8 mouse cellular contexts compared by ENCODE assay signal in genomic region chr2:73263172-73263765, GRCm38 (mm10). TPM values are rescaled to one million over a fixed set of nuclear protein-coding genes. Genes with fewer than 3 reads are reported as not detected.
DNase-seq lines count a peak whose midpoint lies in the region; ATAC-seq lines count a peak whose summit lies in the region.

No protein-coding gene starts in this region.

- intact Hi-C loops in heart, postnatal 25 days (cut with DNase I), result no loop called here

- H3K4me2 ChIP-seq in heart, embryonic 12.5 days, result peak overlapping the region; percentile 98
- H3K4me2 ChIP-seq in hindbrain, embryonic 13.5 days, result peak overlapping the region; percentile 51
- H3K4me2 ChIP-seq in midbrain, embryonic 13.5 days (replicated peaks), result peak overlapping the region; percentile 54

- H3K9me3 ChIP-seq in heart, embryonic 12.5 days (replicated peaks), result peaks cover 6% of the 10 kb centered on the region; the same call in 1 of the 2 replicates
- H3K9me3 ChIP-seq in hindbrain, embryonic 13.5 days, result 0 out of 2 replicates have a peak, but pooled peaks cover 3% of the 10 kb centered on the region
- peaks cover 6% of the 10 kb centered on the region; the same call in 1 of the 2 replicates for H3K9me3 ChIP-seq in midbrain, embryonic 13.5 days

- 8% methylated on average over 16 of the region's 16 CpGs for WGBS in heart, embryonic 12.5 days
- 6% methylated on average over 16 of the region's 16 CpGs for WGBS in hindbrain, embryonic 13.5 days
- WGBS in midbrain, embryonic 13.5 days, result 4% methylated on average over 16 of the region's 16 CpGs

- H3K4me1 ChIP-seq in heart, embryonic 12.5 days (replicated peaks), result peaks cover 23% of the 10 kb centered on the region
- peaks cover 14% of the 10 kb centered on the region for H3K4me1 ChIP-seq in hindbrain, embryonic 13.5 days (replicated peaks)
- peaks cover 16% of the 10 kb centered on the region for H3K4me1 ChIP-seq in midbrain, embryonic 13.5 days (replicated peaks)

- no peaks in the 10 kb centered on the region for H3K36me3 ChIP-seq in heart, embryonic 12.5 days
- no peaks in the 10 kb centered on the region for H3K36me3 ChIP-seq in hindbrain, embryonic 13.5 days
- H3K36me3 ChIP-seq in midbrain, embryonic 13.5 days, result no peaks in the 10 kb centered on the region

- no peak overlapping the region for H3K27ac ChIP-seq in heart, embryonic 12.5 days (ENCODE audit: poor library complexity, severe bottlenecking)
- no peak overlapping the region for H3K27ac ChIP-seq in hindbrain, embryonic 13.5 days
- H3K27ac ChIP-seq in midbrain, embryonic 13.5 days, result no peak overlapping the region

- H3K27me3 ChIP-seq in heart, embryonic 12.5 days (replicated peaks), result peaks cover 63% of the 10 kb centered on the region
- H3K27me3 ChIP-seq in hindbrain, embryonic 13.5 days, result peaks cover 75% of the 10 kb centered on the region
- peaks cover 70% of the 10 kb centered on the region for H3K27me3 ChIP-seq in midbrain, embryonic 13.5 days

- ATAC-seq in heart, embryonic 12.5 days (ENCODE audit: insufficient number of reproducible peaks, low FRiP score), result no peak
- no peak for ATAC-seq in hindbrain, embryonic 13.5 days (ENCODE audit: low FRiP score)
- ATAC-seq in midbrain, embryonic 13.5 days, result no peak

- peak overlapping the region; percentile 67 for H3K9ac ChIP-seq in heart, embryonic 12.5 days
- no peak overlapping the region for H3K9ac ChIP-seq in hindbrain, embryonic 13.5 days
- peak overlapping the region; percentile 51; the same call in 1 of the 2 replicates for H3K9ac ChIP-seq in midbrain, embryonic 13.5 days (replicated peaks)

- H3K4me3 ChIP-seq in heart, embryonic 12.5 days, result peak overlapping the region; percentile 60
- H3K4me3 ChIP-seq in hindbrain, embryonic 13.5 days, result peak overlapping the region; percentile 30
- peak overlapping the region; percentile 34 for H3K4me3 ChIP-seq in midbrain, embryonic 13.5 days (replicated peaks)

- no peak for DNase-seq in heart, postnatal 25 days (ENCODE audit: low spot score)
- peak; percentile 6 for DNase-seq in embryo, embryonic 11 days
- DNase-seq in adrenal gland, postnatal 36 days, result no peak
- no peak for DNase-seq in urinary bladder, postnatal 36 days (ENCODE audit: low spot score in 2 of 2)
- no peak for DNase-seq in layer of hippocampus, postnatal 10 days (ENCODE audit: low spot score in 2 of 2)

RNA-seq across cellular contexts. Expression of gene Sp9, which starts 8.5 kb away (rescaled TPM):
- not detected in 2 replicates for polyA plus RNA-seq in heart, embryonic 12.5 days (2016; fragmentation: Nextera tagmentation; extraction: Ambion mirVana)
- total RNA-seq in heart, postnatal 25 days (2021), result not detected
- 1.7 and 2.1 TPM in 2 replicates for polyA plus RNA-seq in hindbrain, embryonic 13.5 days (2015; fragmentation: Nextera tagmentation; extraction: Ambion mirVana)
- 6.1 and 8.9 TPM in 2 replicates for polyA plus RNA-seq in midbrain, embryonic 13.5 days (2015; fragmentation: Nextera tagmentation; extraction: Ambion mirVana)
- not detected for total RNA-seq in adrenal gland, postnatal 36 days (2021)
- 1 to 10 TPM; 4.7 to 5.1 TPM for total RNA-seq in layer of hippocampus, postnatal 10 days (2021)

RNA-seq across cellular contexts. Expression of gene Ola1, which starts 44.5 kb away (rescaled TPM):
- 72.0 and 74.4 TPM in 2 replicates for polyA plus RNA-seq in heart, embryonic 12.5 days (2016; fragmentation: Nextera tagmentation; extraction: Ambion mirVana)
- 10 to 100 TPM; 44.6 to 48.3 TPM for total RNA-seq in heart, postnatal 25 days (2021)
- 91.7 and 93.5 TPM in 2 replicates for polyA plus RNA-seq in hindbrain, embryonic 13.5 days (2015; fragmentation: Nextera tagmentation; extraction: Ambion mirVana)
- 80.9 and 96.4 TPM in 2 replicates for polyA plus RNA-seq in midbrain, embryonic 13.5 days (2015; fragmentation: Nextera tagmentation; extraction: Ambion mirVana)
- 10 to 100 TPM; 52.4 to 57.9 TPM for total RNA-seq in adrenal gland, postnatal 36 days (2021)
- total RNA-seq in layer of hippocampus, postnatal 10 days (2021), result 100 to 1,000 TPM; 108 to 123 TPM

RNA-seq across cellular contexts. Expression of gene Scrn3, which starts 49.1 kb away (rescaled TPM):
- 14.9 and 16.5 TPM in 2 replicates for polyA plus RNA-seq in heart, embryonic 12.5 days (2016; fragmentation: Nextera tagmentation; extraction: Ambion mirVana)
- 10 to 100 TPM; 19.0 to 21.7 TPM for total RNA-seq in heart, postnatal 25 days (2021)
- polyA plus RNA-seq in hindbrain, embryonic 13.5 days (2015; fragmentation: Nextera tagmentation; extraction: Ambion mirVana), result 9.0 and 9.9 TPM in 2 replicates
- 8.1 and 9.6 TPM in 2 replicates for polyA plus RNA-seq in midbrain, embryonic 13.5 days (2015; fragmentation: Nextera tagmentation; extraction: Ambion mirVana)
- total RNA-seq in adrenal gland, postnatal 36 days (2021), result 10 to 100 TPM; 18.8 to 26.8 TPM
- 10 to 100 TPM; 12.1 to 12.6 TPM for total RNA-seq in layer of hippocampus, postnatal 10 days (2021)

RNA-seq across cellular contexts. Expression of gene Cir1, which starts 49.2 kb away (rescaled TPM):
- polyA plus RNA-seq in heart, embryonic 12.5 days (2016; fragmentation: Nextera tagmentation; extraction: Ambion mirVana), result 15.2 and 19.0 TPM in 2 replicates
- total RNA-seq in heart, postnatal 25 days (2021), result 10 to 100 TPM; 13.4 to 14.7 TPM
- polyA plus RNA-seq in hindbrain, embryonic 13.5 days (2015; fragmentation: Nextera tagmentation; extraction: Ambion mirVana), result 31.9 and 33.0 TPM in 2 replicates
- 34.0 and 34.8 TPM in 2 replicates for polyA plus RNA-seq in midbrain, embryonic 13.5 days (2015; fragmentation: Nextera tagmentation; extraction: Ambion mirVana)
- total RNA-seq in adrenal gland, postnatal 36 days (2021), result 10 to 100 TPM; 15.7 to 21.3 TPM
- total RNA-seq in layer of hippocampus, postnatal 10 days (2021), result 10 to 100 TPM; 22.8 to 26.7 TPM

Comparison
In these comparisons a context has a peak if more than half of its experiments do, and no peak if none do; other contexts are left out.
1. RNA of gene Sp9, which starts 8.5 kb away (total RNA-seq): 4.7 to 5.1 TPM in layer of hippocampus, postnatal 10 days; not detected in heart, postnatal 25 days and not detected in adrenal gland, postnatal 36 days; every median in the first group is over 4 times any median in the second.
2. Peak in every context shown above with its lines, with median percentiles within 50 percentile points of each other: H3K4me2 ChIP-seq and H3K4me3 ChIP-seq.